Mouse (Mus musculus): ENCODE measurements around the gene Btaf1. TPM values are rescaled to one million over a fixed set of nuclear protein-coding genes. Genes with fewer than 3 reads are reported as not detected.

Gene Btaf1
- polyA plus RNA-seq, 1 experiment from 2014 or later = 10.4 TPM

- H3K4me2 ChIP-seq (replicated peaks; ENCODE audit: low read depth, low read length) = no peak overlapping the region
- H3K4me3 ChIP-seq (ENCODE audit: low read length) = no peak overlapping the region
- no peaks in the 10 kb centered on the region for H3K36me3 ChIP-seq (ENCODE audit: insufficient read depth, low read length)
- no peak for ATAC-seq (ENCODE audit: low FRiP score, low TSS enrichment)
- WGBS = 82% methylated on average over 2 of the region's 2 CpGs
- no peaks in the 10 kb centered on the region for H3K27me3 ChIP-seq (ENCODE audit: insufficient read depth, low read length)
- H3K9ac ChIP-seq (replicated peaks; ENCODE audit: low read length) = no peak overlapping the region
- no peak overlapping the region for H3K27ac ChIP-seq (ENCODE audit: low read length)
- no peaks in the 10 kb centered on the region for H3K4me1 ChIP-seq (ENCODE audit: insufficient read depth, low read length)
- no peaks in the 10 kb centered on the region for H3K9me3 ChIP-seq (ENCODE audit: low read length)
Measured at GRCm38 (mm10) chr19:37032364-37032763, 106.5 kb downstream of the Btaf1 start.

DNA sequence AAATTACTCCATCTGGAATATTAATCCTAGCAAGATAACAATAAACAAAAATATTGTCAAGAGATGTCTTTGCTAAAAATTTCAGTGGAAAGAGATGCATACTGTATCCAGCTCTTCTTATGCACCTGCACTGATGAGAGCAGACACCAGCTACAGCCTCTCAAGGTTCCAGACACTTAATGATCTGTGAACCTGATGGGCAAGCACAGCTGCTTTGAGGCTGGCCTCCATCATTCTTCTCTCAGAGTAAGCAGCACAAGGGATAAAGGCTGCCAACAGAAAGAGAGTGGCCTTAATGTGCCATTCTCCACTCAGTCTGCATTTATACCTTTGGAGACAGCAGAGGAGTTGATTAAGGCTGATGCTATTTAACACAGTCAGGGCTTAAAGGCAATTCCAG, 115.0 kb downstream of the Btaf1 start:
- H3K27me3 ChIP-seq (ENCODE audit: insufficient read depth, low read length) = no peaks in the 10 kb centered on the region
- H3K4me3 ChIP-seq (ENCODE audit: low read length) = no peak overlapping the region
- no peak overlapping the region for H3K9ac ChIP-seq (replicated peaks; ENCODE audit: low read length)
- no peak overlapping the region for H3K27ac ChIP-seq (ENCODE audit: low read length)
- no peaks in the 10 kb centered on the region for H3K9me3 ChIP-seq (ENCODE audit: low read length)
- no peak for ATAC-seq (ENCODE audit: low FRiP score, low TSS enrichment)
- H3K4me1 ChIP-seq (ENCODE audit: insufficient read depth, low read length) = no peaks in the 10 kb centered on the region
- H3K36me3 ChIP-seq (ENCODE audit: insufficient read depth, low read length) = no peaks in the 10 kb centered on the region
- H3K4me2 ChIP-seq (replicated peaks; ENCODE audit: low read depth, low read length) = no peak overlapping the region

DNA sequence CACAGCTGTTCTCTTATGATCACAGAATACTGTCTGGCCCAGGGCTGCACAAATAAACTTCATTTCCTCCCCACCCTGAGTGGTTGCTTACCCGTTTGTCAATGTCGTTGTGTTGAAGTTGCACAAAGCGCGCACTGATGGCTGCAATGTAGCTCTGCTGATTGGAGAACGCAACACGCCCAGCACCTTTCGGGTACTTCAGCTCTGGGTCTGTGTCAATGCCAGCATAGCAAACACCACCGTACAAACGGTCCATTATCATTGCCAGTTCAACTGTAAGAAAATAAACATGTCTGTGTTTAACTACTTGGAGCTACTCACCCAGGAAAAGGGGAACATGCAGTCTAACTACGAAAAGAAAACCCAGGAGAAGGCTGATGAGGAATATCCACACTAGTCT, 118.6 kb downstream of the Btaf1 start:
- H3K27ac ChIP-seq (ENCODE audit: low read length) = no peak overlapping the region
- H3K27me3 ChIP-seq (ENCODE audit: insufficient read depth, low read length) = no peaks in the 10 kb centered on the region
- no peak overlapping the region for H3K4me3 ChIP-seq (ENCODE audit: low read length)
- H3K4me2 ChIP-seq (replicated peaks; ENCODE audit: low read depth, low read length) = no peak overlapping the region
- WGBS = 79% methylated on average over 10 of the region's 10 CpGs
- ATAC-seq (ENCODE audit: low FRiP score, low TSS enrichment) = no peak
- no peaks in the 10 kb centered on the region for H3K36me3 ChIP-seq (ENCODE audit: insufficient read depth, low read length)
- H3K4me1 ChIP-seq (ENCODE audit: insufficient read depth, low read length) = no peaks in the 10 kb centered on the region
- H3K9me3 ChIP-seq (ENCODE audit: low read length) = no peaks in the 10 kb centered on the region
- H3K9ac ChIP-seq (replicated peaks; ENCODE audit: low read length) = no peak overlapping the region

GRCm38 (mm10) chr19:37048507-37048906, 122.6 kb downstream of the Btaf1 start:
- H3K4me3 ChIP-seq (ENCODE audit: low read length) = no peak overlapping the region
- 91% methylated on average over 6 of the region's 6 CpGs for WGBS
- no peaks in the 10 kb centered on the region for H3K9me3 ChIP-seq (ENCODE audit: low read length)
- no peak overlapping the region for H3K4me2 ChIP-seq (replicated peaks; ENCODE audit: low read depth, low read length)
- no peak for ATAC-seq (ENCODE audit: low FRiP score, low TSS enrichment)
- no peaks in the 10 kb centered on the region for H3K27me3 ChIP-seq (ENCODE audit: insufficient read depth, low read length)
- H3K36me3 ChIP-seq (ENCODE audit: insufficient read depth, low read length) = no peaks in the 10 kb centered on the region
- H3K9ac ChIP-seq (replicated peaks; ENCODE audit: low read length) = no peak overlapping the region
- H3K4me1 ChIP-seq (ENCODE audit: insufficient read depth, low read length) = no peaks in the 10 kb centered on the region
- H3K27ac ChIP-seq (ENCODE audit: low read length) = no peak overlapping the region

DNA sequence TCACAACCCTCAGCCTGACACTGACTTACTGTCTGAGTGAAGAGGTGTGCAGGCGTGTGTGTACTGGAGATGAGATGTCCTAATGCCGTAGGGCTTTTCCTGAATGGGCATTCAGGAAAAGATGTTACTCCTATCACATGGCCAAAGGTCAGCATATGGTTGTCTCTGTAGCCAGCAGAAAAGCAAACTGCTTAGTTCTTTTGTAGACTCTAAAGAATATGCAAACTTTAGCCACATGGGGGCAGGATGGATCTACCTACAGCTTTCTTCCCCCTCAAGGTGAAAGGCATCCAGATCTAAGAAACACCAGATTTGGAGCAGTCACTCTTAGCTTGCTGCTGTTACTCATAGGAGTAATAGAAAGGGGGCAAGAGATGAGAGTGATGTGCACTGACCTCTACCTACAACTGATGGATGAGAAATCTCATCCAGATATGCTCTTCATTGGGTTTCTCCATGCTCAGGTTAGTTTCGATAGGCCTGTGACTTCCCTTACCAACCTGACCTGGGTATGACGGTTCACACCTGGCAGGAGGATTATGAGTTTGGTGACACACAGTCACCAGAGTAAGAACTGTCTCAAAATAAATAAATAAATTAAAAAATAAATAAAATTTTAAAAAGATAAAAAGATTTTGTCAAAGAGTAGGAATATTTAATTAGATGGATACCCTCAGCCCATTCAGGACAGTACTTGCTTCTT, 124.9 kb downstream of the Btaf1 start:
- Histone ChIP-seq H3K4me2 (replicated peaks; ENCODE audit: low read depth, low read length) (no peak overlapping the region), H3K4me3 (ENCODE audit: low read length) (no peak overlapping the region), H3K9me3 (ENCODE audit: low read length) (no peaks in the 10 kb centered on the region), H3K9ac (replicated peaks; ENCODE audit: low read length) (no peak overlapping the region), H3K4me1 (ENCODE audit: insufficient read depth, low read length) (no peaks in the 10 kb centered on the region), H3K27ac (ENCODE audit: low read length) (no peak overlapping the region), H3K36me3 (ENCODE audit: insufficient read depth, low read length) (no peaks in the 10 kb centered on the region), H3K27me3 (ENCODE audit: insufficient read depth, low read length) (no peaks in the 10 kb centered on the region)
- no peak for ATAC-seq (ENCODE audit: low FRiP score, low TSS enrichment)
- 63% methylated on average over 4 of the region's 4 CpGs for WGBS

- no peak overlapping the region for H3K27ac ChIP-seq (ENCODE audit: low read length)
- no peaks in the 10 kb centered on the region for H3K4me1 ChIP-seq (ENCODE audit: insufficient read depth, low read length)
- H3K27me3 ChIP-seq (ENCODE audit: insufficient read depth, low read length) = no peaks in the 10 kb centered on the region
- H3K36me3 ChIP-seq (ENCODE audit: insufficient read depth, low read length) = no peaks in the 10 kb centered on the region
- 81% methylated on average over 4 of the region's 4 CpGs for WGBS
- no peak for ATAC-seq (ENCODE audit: low FRiP score, low TSS enrichment)
- H3K4me3 ChIP-seq (ENCODE audit: low read length) = no peak overlapping the region
- no peak overlapping the region for H3K9ac ChIP-seq (replicated peaks; ENCODE audit: low read length)
- H3K9me3 ChIP-seq (ENCODE audit: low read length) = no peaks in the 10 kb centered on the region
- H3K4me2 ChIP-seq (replicated peaks; ENCODE audit: low read depth, low read length) = no peak overlapping the region
Measured at GRCm38 (mm10) chr19:37055976-37056556, 130.2 kb downstream of the Btaf1 start.

DNA sequence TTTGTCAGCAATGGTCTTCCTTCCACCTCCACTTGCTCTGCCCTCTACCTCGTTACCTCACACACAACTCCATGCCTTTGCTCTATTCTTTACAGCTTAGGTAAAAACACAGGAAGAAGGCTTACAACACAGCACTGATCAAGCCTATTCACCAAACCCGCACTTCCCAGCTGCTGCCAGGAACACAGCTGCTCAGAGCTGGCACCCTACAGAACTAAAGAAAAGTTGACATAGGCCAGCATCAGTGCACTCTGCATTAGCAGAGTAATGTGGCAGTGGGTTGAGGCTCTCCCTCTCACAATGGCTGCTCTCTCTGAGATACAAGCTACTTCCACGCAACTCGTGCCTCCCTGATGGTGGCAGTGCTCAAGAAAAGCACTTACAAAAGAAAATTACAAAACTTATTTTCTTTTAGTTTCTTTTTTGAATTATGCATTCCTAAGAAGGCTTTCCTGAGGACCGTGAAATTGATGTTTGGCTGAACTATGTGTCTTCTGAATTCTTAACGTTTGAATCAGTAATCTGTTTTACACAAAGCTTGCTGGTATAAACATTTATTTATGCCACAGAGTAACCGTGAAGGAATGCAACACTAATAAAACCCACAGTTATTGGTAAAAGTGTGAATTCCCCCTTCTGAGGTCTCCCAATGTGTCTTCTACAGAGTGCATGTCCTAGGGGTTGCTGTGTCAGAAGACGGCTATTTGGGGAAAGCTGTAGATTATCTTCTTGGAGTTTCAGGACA, 131.5 kb downstream of the Btaf1 start:
- H3K27me3 ChIP-seq (ENCODE audit: insufficient read depth, low read length) = no peaks in the 10 kb centered on the region
- no peak for ATAC-seq (ENCODE audit: low FRiP score, low TSS enrichment)
- no peak overlapping the region for H3K4me3 ChIP-seq (ENCODE audit: low read length)
- no peak overlapping the region for H3K4me2 ChIP-seq (replicated peaks; ENCODE audit: low read depth, low read length)
- H3K4me1 ChIP-seq (ENCODE audit: insufficient read depth, low read length) = no peaks in the 10 kb centered on the region
- H3K9me3 ChIP-seq (ENCODE audit: low read length) = no peaks in the 10 kb centered on the region
- no peaks in the 10 kb centered on the region for H3K36me3 ChIP-seq (ENCODE audit: insufficient read depth, low read length)
- no peak overlapping the region for H3K9ac ChIP-seq (replicated peaks; ENCODE audit: low read length)
- 82% methylated on average over 8 of the region's 8 CpGs for WGBS
- no peak overlapping the region for H3K27ac ChIP-seq (ENCODE audit: low read length)

DNA sequence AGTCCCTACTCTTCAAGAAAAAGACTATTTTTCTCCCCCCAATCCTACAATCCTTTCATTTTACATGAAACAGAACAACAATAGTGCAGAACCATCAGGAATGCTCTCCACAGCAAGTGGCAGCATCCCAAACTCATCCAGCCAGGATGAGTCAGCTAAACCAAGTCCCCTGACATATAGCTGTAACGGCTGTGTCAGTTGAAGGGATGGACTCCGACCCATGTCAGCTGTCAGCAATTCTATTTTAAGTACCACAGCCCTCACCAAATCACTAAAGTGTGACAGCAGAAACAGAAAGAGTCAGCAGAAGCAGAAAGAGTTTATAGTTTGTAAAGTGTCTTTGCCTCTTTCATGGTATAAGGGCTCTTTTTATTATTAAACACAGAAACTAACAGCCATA, 133.7 kb downstream of the Btaf1 start:
- Histone ChIP-seq H3K9me3 (ENCODE audit: low read length) (no peaks in the 10 kb centered on the region), H3K4me2 (replicated peaks; ENCODE audit: low read depth, low read length) (no peak overlapping the region), H3K4me1 (ENCODE audit: insufficient read depth, low read length) (no peaks in the 10 kb centered on the region), H3K4me3 (ENCODE audit: low read length) (no peak overlapping the region), H3K27me3 (ENCODE audit: insufficient read depth, low read length) (no peaks in the 10 kb centered on the region), H3K9ac (replicated peaks; ENCODE audit: low read length) (no peak overlapping the region), H3K27ac (ENCODE audit: low read length) (no peak overlapping the region), H3K36me3 (ENCODE audit: insufficient read depth, low read length) (no peaks in the 10 kb centered on the region)
- WGBS = 31% methylated on average over 2 of the region's 2 CpGs
- ATAC-seq (ENCODE audit: low FRiP score, low TSS enrichment) = no peak

GRCm38 (mm10) chr19:37060078-37060477, 134.2 kb downstream of the Btaf1 start:
- no peak overlapping the region for H3K9ac ChIP-seq (replicated peaks; ENCODE audit: low read length)
- H3K4me1 ChIP-seq (ENCODE audit: insufficient read depth, low read length) = no peaks in the 10 kb centered on the region
- no peaks in the 10 kb centered on the region for H3K9me3 ChIP-seq (ENCODE audit: low read length)
- no peak overlapping the region for H3K4me2 ChIP-seq (replicated peaks; ENCODE audit: low read depth, low read length)
- H3K36me3 ChIP-seq (ENCODE audit: insufficient read depth, low read length) = no peaks in the 10 kb centered on the region
- H3K4me3 ChIP-seq (ENCODE audit: low read length) = no peak overlapping the region
- no peak for ATAC-seq (ENCODE audit: low FRiP score, low TSS enrichment)
- no peaks in the 10 kb centered on the region for H3K27me3 ChIP-seq (ENCODE audit: insufficient read depth, low read length)
- 78% methylated on average over 4 of the region's 4 CpGs for WGBS
- H3K27ac ChIP-seq (ENCODE audit: low read length) = no peak overlapping the region
